Mouse (Mus musculus) E14TG2a.4 (cell line): ENCODE measurements at regions not wholly inside any gene's neighbourhood (a gene's known extent, or its start where the extent isn't known, plus 50 kb on each side); places are given as distances from the start of the nearest gene placed in this dataset.

Experiments used
- CTCF ChIP-seq: conservative IDR thresholded peaks from 2 replicates; pipeline ENCODE4 v1.5.1; 2014; ENCODE audit warnings: low read length
- NANOG ChIP-seq: IDR thresholded peaks from 2 replicates; pipeline ENCODE4 v1.6.1; 2014; ENCODE audit warnings: borderline replicate concordance, low read length, mixed read lengths
- POU5F1 ChIP-seq: IDR thresholded peaks from 2 replicates; pipeline ENCODE4 v1.6.1; 2014; ENCODE audit warnings: low read length, borderline replicate concordance

GRCm38 (mm10) chr15:60111046-60111445 is 94.6 kb upstream of the 4933412E24Rik start:
- TF ChIP-seq CTCF: no peak
- TF ChIP-seq NANOG: no peak
- TF ChIP-seq POU5F1: no peak
